Comparison of ENCODE assay signal across 9 mouse cellular contexts in the genomic region with DNA sequence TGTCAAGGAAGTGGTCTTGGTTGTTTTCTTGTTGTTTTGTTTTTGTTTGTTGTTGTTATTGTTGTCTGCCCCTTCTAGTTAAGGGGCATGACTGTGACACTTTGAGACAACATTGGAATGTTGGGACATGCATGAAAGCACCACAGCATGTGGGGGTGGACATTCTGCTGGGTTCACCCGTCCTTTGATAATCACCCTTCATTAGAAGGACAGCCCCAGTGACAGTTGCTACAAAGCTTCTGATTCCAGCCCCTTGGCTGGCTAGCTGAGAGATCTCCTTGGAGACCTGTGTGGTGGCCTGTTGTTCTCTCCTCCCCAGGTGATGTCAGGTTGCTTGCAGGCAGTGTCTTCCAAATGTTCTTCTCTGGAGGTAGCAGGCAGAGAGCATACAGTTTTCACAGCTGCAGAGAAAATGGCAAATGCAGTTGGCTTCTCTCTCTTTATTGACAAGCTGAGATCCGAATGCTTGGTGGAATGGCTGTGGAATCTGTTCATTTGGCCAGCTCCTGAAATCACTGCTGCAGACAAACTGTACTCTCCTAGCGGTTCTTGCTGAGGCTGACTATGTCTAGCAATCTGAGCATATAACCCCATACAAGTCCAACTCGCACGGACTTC.
A peak's percentile ranks its signal among the peaks of the same experiment; 100 is the strongest.
DNase-seq lines count a peak whose midpoint lies in the region; ATAC-seq and TF ChIP-seq lines count a peak whose summit lies in the region.
"Had no signal": no experiment of that assay in that cellular context is flagged by ENCODE, and none has a peak within 500 bp of the region (broad histone marks: within the 10 kb centered on the region; RNA-seq: fewer than 3 reads in every experiment).

No protein-coding gene starts in this region.

- peak overlapping the region; percentile 64 for H3K9ac ChIP-seq in forebrain, postnatal 0 days
- peak overlapping the region; percentile 60 for H3K9ac ChIP-seq in midbrain, embryonic 13.5 days (replicated peaks)

- H3K9me3 ChIP-seq in forebrain, postnatal 0 days (ENCODE audit: low read length): no peaks in the 10 kb centered on the region
- H3K9me3 ChIP-seq in midbrain, embryonic 13.5 days: no peaks in the 10 kb centered on the region
- H3K9me3 ChIP-seq: megakaryocyte, embryonic 14.5 days had no signal

- TF ChIP-seq POLR2A in cortical plate, adult 2 months (IDR thresholded peaks at IDR 0.05; ENCODE audit: extremely low read depth, insufficient read depth, low read length): no peak

- peak overlapping the region; percentile 78 for H3K4me2 ChIP-seq in forebrain, postnatal 0 days (ENCODE audit: low read depth)
- H3K4me2 ChIP-seq in midbrain, embryonic 13.5 days (replicated peaks): peak overlapping the region; percentile 70

- no peaks in the 10 kb centered on the region for H3K36me3 ChIP-seq in forebrain, postnatal 0 days (ENCODE audit: insufficient read depth)
- no peaks in the 10 kb centered on the region for H3K36me3 ChIP-seq in midbrain, embryonic 13.5 days

- H3K4me1 ChIP-seq in cortical plate, adult 2 months (ENCODE audit: control insufficient read depth, insufficient read depth, low read length): peaks cover 9% of the 10 kb centered on the region
- H3K4me1 ChIP-seq in forebrain, postnatal 0 days (ENCODE audit: insufficient read depth): peaks cover 22% of the 10 kb centered on the region
- H3K4me1 ChIP-seq in midbrain, embryonic 13.5 days (replicated peaks): peaks cover 50% of the 10 kb centered on the region
- H3K4me1 ChIP-seq: megakaryocyte, embryonic 14.5 days had no signal

- H3K27ac ChIP-seq in cortical plate, adult 2 months (ENCODE audit: insufficient read depth, low read length): peak overlapping the region; percentile 88
- peak overlapping the region; percentile 82 for H3K27ac ChIP-seq in forebrain, postnatal 0 days (ENCODE audit: low read depth, low read length)
- peak overlapping the region; percentile 76 for H3K27ac ChIP-seq in midbrain, embryonic 13.5 days

- peak overlapping the region; percentile 33 for H3K4me3 ChIP-seq in cortical plate, adult 2 months (ENCODE audit: insufficient read depth, low read length)
- H3K4me3 ChIP-seq in forebrain, postnatal 0 days (ENCODE audit: low read depth, low read length): peak overlapping the region; percentile 47
- H3K4me3 ChIP-seq in midbrain, embryonic 13.5 days (replicated peaks): peak overlapping the region; percentile 45
- H3K4me3 ChIP-seq: megakaryocyte, embryonic 14.5 days had no signal

- ATAC-seq in forebrain, postnatal 0 days: no peak
- ATAC-seq in midbrain, embryonic 13.5 days: no peak
- no peak for ATAC-seq in granulocyte monocyte progenitor cell, adult 5-6 weeks (replicated peaks; ENCODE audit: poor library complexity, severe bottlenecking)

- TF ChIP-seq CTCF in cortical plate, adult 2 months (IDR thresholded peaks at IDR 0.05; ENCODE audit: extremely low read depth, insufficient read depth, low read length): no peak
- 0 out of 2 replicates have a peak, but pooled peaks have one; percentile 3 for TF ChIP-seq CTCF in forebrain, postnatal 0 days (IDR thresholded peaks at IDR 0.05; ENCODE audit: low read depth)

- no peaks in the 10 kb centered on the region for H3K27me3 ChIP-seq in forebrain, postnatal 0 days (ENCODE audit: insufficient read depth, low read length)
- H3K27me3 ChIP-seq in midbrain, embryonic 13.5 days: peaks cover 11% of the 10 kb centered on the region

- peak; percentile 36 to 39 for DNase-seq in cerebellum, postnatal 10 days
- no peak for DNase-seq in cerebellum, adult 11 months
- peak; percentile 61 for DNase-seq in forebrain, postnatal 0 days
- DNase-seq in thymus, postnatal 10 days (ENCODE audit: low spot score in 2 of 2): no peak
- no peak for DNase-seq in heart, adult 8-10 months (ENCODE audit: low spot score)

- WGBS in forebrain, postnatal 0 days: 30% methylated on average over 5 of the region's 5 CpGs
- 31% methylated on average over 5 of the region's 5 CpGs for WGBS in midbrain, embryonic 13.5 days

Comparison
In these comparisons a context has a peak if more than half of its experiments do, and no peak if none do; other contexts are left out.
1. DNase-seq: peak in cerebellum, postnatal 10 days (2 of 2) and forebrain, postnatal 0 days (single experiment); none in cerebellum, adult 11 months (single experiment), thymus, postnatal 10 days (0 of 2) and heart, adult 8-10 months (single experiment).
2. Peak in every context shown above with its lines, with median percentiles within 50 percentile points of each other: H3K27ac ChIP-seq and H3K4me3 ChIP-seq.